Mouse (Mus musculus) brown adipose tissue, adult 24 weeks (tissue): ENCODE results near the gene Olfr30. TPM values are rescaled to one million over a fixed set of nuclear protein-coding genes. Genes with fewer than 3 reads are reported as not detected.
"Not testable (repeated sequence)": the region's sequence is repeated elsewhere in the genome, so short reads cannot be mapped to it uniquely, and the experiment has no call there.

ENCODE experiments used
- H3K27ac ChIP-seq: fragments of 200-500 bp; replicated peaks from 2 replicates; pipeline ENCODE4 v1.5.1; 2012; ENCODE audit warnings: low read depth, mild to moderate bottlenecking, low read length
- H3K4me1 ChIP-seq: fragments of 200-500 bp; 2 replicates; pipeline ENCODE4 v1.6.1; 2012; ENCODE audit warnings: low read length, mixed read lengths; ENCODE audit not compliant: control insufficient read depth, insufficient read depth, insufficient read length
- H3K4me3 ChIP-seq: fragments of 200-500 bp; 2 replicates; pipeline ENCODE4 v1.5.1; 2012; ENCODE audit warnings: low read depth, mild to moderate bottlenecking, low read length, moderate library complexity; ENCODE audit not compliant: insufficient read depth
- polyA plus RNA-seq: library from polyadenylated mRNA; stranded (reverse); fragments of >200 nt; gene quantifications from 2 replicates; pipeline ENCODE4 v1.2.4, GENCODE M21; 2012; ENCODE audit not compliant: missing spikeins, insufficient read depth, insufficient read length

Gene Olfr30
- not detected in 2 replicates for polyA plus RNA-seq

GRCm38 (mm10) chr11:58462170-58462569, at the start of gene Olfr30:
Olfr30 (minus strand) TSS chr11:58462270.
- no peak within 1 kb of the TSS for H3K27ac ChIP-seq
- H3K4me1 ChIP-seq: no peaks in the 10 kb centered on the region

GRCm38 (mm10) chr11:58509058-58509457, 47.0 kb upstream of the Olfr30 start:
- not testable (repeated sequence) for H3K4me3 ChIP-seq, H3K27ac ChIP-seq, H3K4me1 ChIP-seq

More at GRCm38 (mm10) chr11:58462170-58462569, at the start of gene Olfr30:
- no peak within 1 kb of the TSS for H3K4me3 ChIP-seq

- not testable (repeated sequence) for H3K27ac ChIP-seq, H3K4me1 ChIP-seq, H3K4me3 ChIP-seq
Measured at GRCm38 (mm10) chr11:58502472-58502871, 40.4 kb upstream of the Olfr30 start, which contains the start of gene Olfr331. Olfr331 (minus strand) TSS chr11:58502572.

- no peak overlapping the region for H3K27ac ChIP-seq
- no peak overlapping the region for H3K4me3 ChIP-seq
- no peaks in the 10 kb centered on the region for H3K4me1 ChIP-seq
Measured at GRCm38 (mm10) chr11:58499290-58499689, 37.2 kb upstream of the Olfr30 start.

- Histone ChIP-seq H3K4me1 (no peaks in the 10 kb centered on the region), H3K4me3 (no peak overlapping the region), H3K27ac (no peak overlapping the region)
Measured at GRCm38 (mm10) chr11:58498761-58499160, 36.7 kb upstream of the Olfr30 start.

- no peaks in the 10 kb centered on the region for H3K4me1 ChIP-seq
- H3K4me3 ChIP-seq: no peak within 1 kb of the TSS
- H3K27ac ChIP-seq: no peak within 1 kb of the TSS
Measured at GRCm38 (mm10) chr11:58492455-58492854, 30.4 kb upstream of the Olfr30 start, which contains the start of gene Olfr332. Olfr332 (minus strand) TSS chr11:58492555.

- no peaks in the 10 kb centered on the region for H3K4me1 ChIP-seq
- no peak overlapping the region for H3K27ac ChIP-seq
- no peak overlapping the region for H3K4me3 ChIP-seq
Measured at GRCm38 (mm10) chr11:58453592-58453991, 8.5 kb downstream of the Olfr30 start.

- no peak within 1 kb of the TSS for H3K4me3 ChIP-seq
- no peak within 1 kb of the TSS for H3K27ac ChIP-seq
- no peaks in the 10 kb centered on the region for H3K4me1 ChIP-seq
Measured at GRCm38 (mm10) chr11:58452759-58453158, 9.3 kb downstream of the Olfr30 start, which contains the start of gene Lypd9. Lypd9 (minus strand) TSS chr11:58452923.

GRCm38 (mm10) chr11:58437866-58438265, 24.2 kb downstream of the Olfr30 start:
- H3K4me3 ChIP-seq: no peak overlapping the region
- H3K27ac ChIP-seq: no peak overlapping the region
- no peaks in the 10 kb centered on the region for H3K4me1 ChIP-seq

- Histone ChIP-seq H3K27ac (no peak within 1 kb of the TSS), H3K4me1 (no peaks in the 10 kb centered on the region), H3K4me3 (no peak within 1 kb of the TSS)
Measured at GRCm38 (mm10) chr11:58432259-58432658, 29.8 kb downstream of the Olfr30 start, which contains the start of gene Gm12253. Gm12253 (plus strand) TSS chr11:58432559.

- Histone ChIP-seq H3K27ac (no peak within 1 kb of the TSS), H3K4me3 (no peak within 1 kb of the TSS), H3K4me1 (no peaks in the 10 kb centered on the region)
Measured at GRCm38 (mm10) chr11:58420815-58421214, 41.3 kb downstream of the Olfr30 start, which contains the start of gene 1810065E05Rik. 1810065E05Rik (plus strand) TSS chr11:58421111.

GRCm38 (mm10) chr11:58418336-58418735, 43.7 kb downstream of the Olfr30 start:
- Histone ChIP-seq H3K4me1 (no peaks in the 10 kb centered on the region), H3K27ac (no peak overlapping the region), H3K4me3 (no peak overlapping the region)

GRCm38 (mm10) chr11:58408066-58408465, 54.0 kb downstream of the Olfr30 start:
- Histone ChIP-seq H3K27ac (no peak overlapping the region), H3K4me3 (no peak overlapping the region), H3K4me1 (no peaks in the 10 kb centered on the region)

Other genes with a start within 250 kb of the Olfr30 start
- gene 4930438A08Rik, start 187.5 kb downstream of the Olfr30 start, polyA plus RNA-seq: not detected in 2 replicates
- gene Zfp692, start 155.2 kb downstream of the Olfr30 start, polyA plus RNA-seq: 2.0 and 2.6 TPM in 2 replicates
- 54.9 and 75.8 TPM in 2 replicates for gene Zfp672, start 131.9 kb downstream of the Olfr30 start, polyA plus RNA-seq
- gene Sh3bp5l, start 131.5 kb downstream of the Olfr30 start, polyA plus RNA-seq: 19.5 and 20.6 TPM in 2 replicates
- not detected in 2 replicates for gene Lypd8, start 83.2 kb downstream of the Olfr30 start, polyA plus RNA-seq
- gene 1810065E05Rik, start 41.2 kb downstream of the Olfr30 start, polyA plus RNA-seq: not detected in 2 replicates
- gene Gm12253, start 29.7 kb downstream of the Olfr30 start, polyA plus RNA-seq: not detected in 2 replicates
- gene Lypd9, start 9.3 kb downstream of the Olfr30 start, polyA plus RNA-seq: not detected in 2 replicates
- not detected in 2 replicates for gene Olfr332, start 30.3 kb upstream of the Olfr30 start, polyA plus RNA-seq
- gene Olfr331, start 40.3 kb upstream of the Olfr30 start, polyA plus RNA-seq: not detected in 2 replicates
- gene Olfr330, start 72.6 kb upstream of the Olfr30 start, polyA plus RNA-seq: not detected in 2 replicates
- not detected in 2 replicates for gene Olfr329-ps, start 84.2 kb upstream of the Olfr30 start, polyA plus RNA-seq
- gene Olfr328, start 93.4 kb upstream of the Olfr30 start, polyA plus RNA-seq: not detected in 2 replicates
- gene Olfr224, start 108.3 kb upstream of the Olfr30 start, polyA plus RNA-seq: not detected in 2 replicates
- gene Olfr325, start 115.5 kb upstream of the Olfr30 start, polyA plus RNA-seq: not detected in 2 replicates
- not detected in 2 replicates for gene Olfr324, start 132.8 kb upstream of the Olfr30 start, polyA plus RNA-seq
- gene 2210407C18Rik, start 153.8 kb upstream of the Olfr30 start, polyA plus RNA-seq: not detected in 2 replicates
- not detected in 2 replicates for gene Olfr323, start 168.2 kb upstream of the Olfr30 start, polyA plus RNA-seq
- gene Trim58, start 178.2 kb upstream of the Olfr30 start, polyA plus RNA-seq: not detected in 2 replicates
- gene Olfr322, start 196.5 kb upstream of the Olfr30 start, polyA plus RNA-seq: not detected in 2 replicates
- not detected in 2 replicates for gene Olfr320, start 218.8 kb upstream of the Olfr30 start, polyA plus RNA-seq
- not detected in 2 replicates for gene Olfr319, start 236.9 kb upstream of the Olfr30 start, polyA plus RNA-seq